Mouse (Mus musculus): ENCODE measurements around the gene Gm16381. TPM values are rescaled to one million over a fixed set of nuclear protein-coding genes. Genes with fewer than 3 reads are reported as not detected.

Gene Gm16381
- polyA plus RNA-seq (2021; fragmentation: Nextera tagmentation), result not detected in 2 replicates
- long read RNA-seq, experiment 1, result 0 reads
- long read RNA-seq, experiment 2, result 0 reads

GRCm38 (mm10) chr12:87644520-87644919, at the start of gene Gm16381:
Gm16381 (minus strand) TSS chr12:87644620.

GRCm38 (mm10) chr12:87618569-87618968, 25.9 kb downstream of the Gm16381 start, which contains the start of gene Gm4027:
Gm4027 (plus strand) TSS chr12:87618869.

GRCm38 (mm10) chr12:87602388-87602787, 42.0 kb downstream of the Gm16381 start, which contains the start of gene Oog1:
Oog1 (plus strand) TSS chr12:87602688.

Other genes starting within 250 kb of the Gm16381 start
- 374 and 398 TPM in 2 replicates for gene Slirp, start 200.7 kb downstream of the Gm16381 start, polyA plus RNA-seq (2021; fragmentation: Nextera tagmentation)
- 5.7 and 10.5 TPM in 2 replicates for gene Alkbh1, start 200.6 kb downstream of the Gm16381 start, polyA plus RNA-seq (2021; fragmentation: Nextera tagmentation)
- 54.4 and 58.2 TPM in 2 replicates for gene Snw1, start 172.3 kb downstream of the Gm16381 start, polyA plus RNA-seq (2021; fragmentation: Nextera tagmentation)
- not detected in 2 replicates for gene Gm5788, start 149.9 kb downstream of the Gm16381 start, polyA plus RNA-seq (2021; fragmentation: Nextera tagmentation)
- not detected in 2 replicates for gene Gm8300, start 130.3 kb downstream of the Gm16381 start, polyA plus RNA-seq (2021; fragmentation: Nextera tagmentation)
- not detected in 2 replicates for gene Oog1, start 41.9 kb downstream of the Gm16381 start, polyA plus RNA-seq (2021; fragmentation: Nextera tagmentation)
- not detected in 2 replicates for gene Gm4027, start 25.8 kb downstream of the Gm16381 start, polyA plus RNA-seq (2021; fragmentation: Nextera tagmentation)
- gene Gm21319, start 131.1 kb upstream of the Gm16381 start, polyA plus RNA-seq (2021; fragmentation: Nextera tagmentation), result not detected in 2 replicates
- not detected in 2 replicates for gene Gm21936, start 150.9 kb upstream of the Gm16381 start, polyA plus RNA-seq (2021; fragmentation: Nextera tagmentation)
- not detected in 2 replicates for gene BB287469, start 172.0 kb upstream of the Gm16381 start, polyA plus RNA-seq (2021; fragmentation: Nextera tagmentation)
- gene Gm2001, start 197.7 kb upstream of the Gm16381 start, polyA plus RNA-seq (2021; fragmentation: Nextera tagmentation), result not detected in 2 replicates
- gene Gm2016, start 229.5 kb upstream of the Gm16381 start, polyA plus RNA-seq (2021; fragmentation: Nextera tagmentation), result not detected in 2 replicates

Measured in left cerebral cortex, adult 6 months (tissue).